Mouse (Mus musculus) heart, postnatal 25 days (tissue): ENCODE data around the gene Dqx1. TPM values are rescaled to one million over a fixed set of nuclear protein-coding genes. Genes with fewer than 3 reads are reported as not detected.

Experiments used
- DNase-seq: peaks from one replicate; pipeline ENCODE4 v3.0.0; 2022; ENCODE audit warnings: low spot score
- intact Hi-C: fragments of 180-260 bp; cut with DNase I; formaldehyde crosslinking; loops from one replicate; pipeline ENCODE4 v1.15.1; 2025
- total RNA-seq, 2 experiments: library from RNA; stranded (reverse); gene quantifications; 2 replicates each; pipeline ENCODE4 v1.2.3; 2021

Gene Dqx1
- total RNA-seq, 2 experiments from 2014 or later, result 0.36 to 0.52 TPM

DNA sequence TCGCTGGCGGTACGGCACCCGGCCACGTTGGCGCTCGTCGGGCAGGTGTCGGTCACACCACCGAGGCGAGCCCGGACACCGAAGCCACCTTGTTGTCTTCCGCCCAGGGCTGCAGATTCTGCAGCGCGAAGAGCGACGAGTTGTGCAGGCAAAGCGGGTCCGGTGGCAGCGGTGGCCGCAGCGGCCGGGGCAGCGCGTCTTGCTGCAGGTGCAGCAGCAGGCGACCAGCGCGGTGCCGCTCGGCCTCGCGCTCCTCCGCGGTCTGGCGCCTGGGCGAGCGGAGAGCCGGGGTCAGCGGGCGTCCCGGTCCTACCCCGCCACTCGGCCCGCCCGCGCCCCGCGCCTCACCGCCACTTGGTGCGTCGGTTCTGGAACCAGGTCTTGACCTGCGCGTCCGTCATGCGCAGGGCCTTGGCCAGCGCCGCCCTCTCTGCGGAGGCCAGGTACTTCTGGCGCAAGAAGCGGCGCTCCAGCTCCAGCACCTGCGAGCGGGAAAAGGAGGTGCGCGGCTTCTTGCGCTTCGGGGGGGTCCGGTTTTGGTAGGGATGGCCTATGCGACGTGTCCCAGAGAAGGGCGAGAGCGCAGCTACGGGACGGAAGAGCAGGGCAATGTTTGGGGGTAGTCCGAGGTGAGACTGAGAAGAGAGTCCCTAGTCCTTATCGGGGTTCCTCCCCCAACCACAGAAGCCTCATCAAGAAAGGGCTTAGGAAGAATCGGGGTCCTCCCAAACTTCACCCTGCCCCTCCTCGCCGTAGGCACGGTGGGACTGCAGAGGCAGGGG lies 11.3 kb downstream of the Dqx1 start:
- no peak for DNase-seq
- intact Hi-C loops, result no loop called here

DNA sequence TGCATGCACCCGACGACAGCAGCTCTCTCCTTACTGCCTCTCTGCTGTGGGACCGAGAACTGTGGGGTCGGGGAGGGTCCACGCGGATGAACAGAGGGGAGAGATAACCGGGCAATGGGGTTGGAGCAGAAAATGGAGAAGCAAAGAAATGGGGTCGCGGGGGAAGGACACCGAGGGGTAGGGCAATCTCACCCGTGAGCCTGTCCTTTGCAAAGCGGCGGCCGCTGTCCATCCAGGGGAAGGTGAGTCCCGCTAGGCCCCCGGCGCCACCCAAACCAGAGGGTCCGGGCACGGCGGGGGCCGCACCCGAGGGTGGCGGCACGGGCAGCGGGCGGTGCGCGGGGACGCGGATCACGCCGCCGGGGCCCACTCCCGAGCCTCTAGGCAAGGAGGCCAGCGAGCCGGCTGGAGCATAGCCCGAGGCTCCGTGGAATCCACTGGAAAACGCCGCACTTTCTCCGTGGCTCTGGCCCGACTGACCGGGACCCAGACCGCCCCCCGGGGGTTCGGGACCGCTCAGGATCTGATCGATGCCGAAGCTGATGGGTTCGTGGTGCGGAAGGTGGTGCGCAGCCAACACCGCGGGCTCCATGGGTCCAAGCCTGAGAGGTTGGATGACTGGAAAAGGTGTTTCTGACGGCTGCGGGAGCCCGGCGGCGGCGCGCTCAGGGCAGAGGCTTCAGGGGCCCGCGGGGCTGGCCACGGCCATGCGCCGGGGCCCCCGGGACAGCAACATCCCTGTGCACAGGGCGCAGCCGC lies 12.0 kb downstream of the Dqx1 start:
- DNase-seq, result no peak
- intact Hi-C loops, result no loop called here

- intact Hi-C loops, result no loop called here
- no peak for DNase-seq
These were observed 12.4 kb downstream of the Dqx1 start, which contains the start of gene Tlx2 for GRCm38 (mm10) chr6:83070247-83070310. TSS of gene Tlx2 (minus strand) at chr6:83070293.

- no peak for DNase-seq
- intact Hi-C loops, result no loop called here
These were observed 12.9 kb downstream of the Dqx1 start for GRCm38 (mm10) chr6:83070311-83071219.

- intact Hi-C loops, result no loop called here
- DNase-seq, result no peak
These were observed 13.6 kb downstream of the Dqx1 start for GRCm38 (mm10) chr6:83071220-83071619.

GRCm38 (mm10) chr6:83074979-83075378 lies 17.3 kb downstream of the Dqx1 start:
- no peak for DNase-seq
- intact Hi-C loops, result no loop called here

- intact Hi-C loops, result loop anchor here (2.0 kb wide), 1 partner anchor 81 kb away; no protein-coding TSS in a partner anchor
- no peak for DNase-seq
These were observed 20.1 kb downstream of the Dqx1 start, which contains the start of gene Pcgf1 for GRCm38 (mm10) chr6:83077630-83078323. TSS of gene Pcgf1 (plus strand) at chr6:83077869.

DNA sequence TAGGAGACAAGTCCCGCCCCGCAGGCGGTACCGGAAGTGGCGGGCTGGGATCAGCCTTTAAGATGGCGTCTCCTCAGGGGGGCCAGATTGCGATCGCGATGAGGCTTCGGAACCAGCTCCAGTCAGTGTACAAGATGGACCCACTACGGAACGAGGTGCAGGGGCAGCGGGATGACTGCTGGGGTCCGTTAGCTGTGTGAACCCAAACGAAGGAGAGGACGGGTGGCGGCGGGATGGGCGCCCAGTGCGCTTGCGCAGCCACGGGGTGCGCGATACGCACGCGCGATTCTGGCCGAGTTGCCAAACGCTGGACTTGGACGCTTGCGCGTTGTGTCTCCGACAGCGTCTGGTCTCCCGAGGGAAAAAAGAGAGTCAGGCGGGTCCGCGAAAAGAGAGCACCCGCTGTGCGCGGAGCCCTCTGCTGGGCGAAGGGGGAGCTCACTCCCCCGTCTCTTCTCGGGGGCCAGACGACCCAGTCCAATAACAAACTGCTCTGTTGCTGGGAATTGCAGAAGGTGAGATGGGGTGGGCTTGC lies 20.7 kb downstream of the Dqx1 start:
- peak; percentile 98 for DNase-seq
- intact Hi-C loops, result no loop called here

GRCm38 (mm10) chr6:83080210-83080609 lies 22.6 kb downstream of the Dqx1 start:
- no peak for DNase-seq
- intact Hi-C loops, result no loop called here

GRCm38 (mm10) chr6:83083497-83083896 lies 25.9 kb downstream of the Dqx1 start:
- intact Hi-C loops, result no loop called here
- no peak for DNase-seq

DNA sequence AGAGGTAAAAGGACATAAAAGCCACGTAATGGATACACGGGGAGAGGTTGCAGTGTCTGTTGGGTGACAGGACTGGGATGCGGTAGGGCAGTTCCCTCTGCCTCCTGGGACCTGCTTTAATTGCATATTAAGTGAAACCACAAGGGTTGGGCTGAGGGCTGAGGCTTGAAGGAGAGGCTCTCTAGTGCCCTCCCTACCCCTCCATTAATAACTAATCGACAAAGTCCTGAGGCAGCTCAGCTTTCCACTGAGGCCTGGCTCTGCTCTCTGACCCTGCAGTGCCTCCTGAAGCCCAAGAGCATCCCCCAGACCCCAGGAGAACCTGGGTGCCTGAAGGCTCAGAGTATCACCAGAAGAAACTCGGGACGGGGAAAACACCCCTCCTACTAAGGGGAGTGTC lies 26.8 kb downstream of the Dqx1 start:
- DNase-seq, result no peak

GRCm38 (mm10) chr6:83086121-83087035 lies 28.7 kb downstream of the Dqx1 start, which contains the start of gene Lbx2:
TSS of gene Lbx2 (plus strand) at chr6:83086367.
- DNase-seq, result no peak
- intact Hi-C loops, result no loop called here

More for the DNA sequence above, 26.8 kb downstream of the Dqx1 start:
- intact Hi-C loops, result no loop called here

GRCm38 (mm10) chr6:83087205-83087925 lies 29.7 kb downstream of the Dqx1 start:
- no peak for DNase-seq
- intact Hi-C loops, result no loop called here

DNA sequence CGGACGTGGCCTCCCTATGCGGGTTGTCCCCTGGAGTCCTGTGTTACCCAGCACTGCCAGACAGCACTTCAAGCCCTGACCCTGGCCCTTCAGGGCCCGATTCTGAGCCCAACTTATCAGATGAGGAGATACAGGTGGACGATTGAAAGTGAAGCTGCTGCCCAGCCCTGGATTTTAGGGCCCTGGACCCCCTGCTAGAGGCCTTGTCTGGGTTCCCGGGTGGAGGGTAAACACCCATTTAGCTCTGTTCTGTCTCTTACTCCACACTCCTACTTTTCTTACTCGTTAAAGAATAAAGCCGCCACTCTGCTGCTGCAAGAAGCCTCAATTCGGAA lies 30.2 kb downstream of the Dqx1 start:
- intact Hi-C loops, result no loop called here
- DNase-seq, result no peak

DNA sequence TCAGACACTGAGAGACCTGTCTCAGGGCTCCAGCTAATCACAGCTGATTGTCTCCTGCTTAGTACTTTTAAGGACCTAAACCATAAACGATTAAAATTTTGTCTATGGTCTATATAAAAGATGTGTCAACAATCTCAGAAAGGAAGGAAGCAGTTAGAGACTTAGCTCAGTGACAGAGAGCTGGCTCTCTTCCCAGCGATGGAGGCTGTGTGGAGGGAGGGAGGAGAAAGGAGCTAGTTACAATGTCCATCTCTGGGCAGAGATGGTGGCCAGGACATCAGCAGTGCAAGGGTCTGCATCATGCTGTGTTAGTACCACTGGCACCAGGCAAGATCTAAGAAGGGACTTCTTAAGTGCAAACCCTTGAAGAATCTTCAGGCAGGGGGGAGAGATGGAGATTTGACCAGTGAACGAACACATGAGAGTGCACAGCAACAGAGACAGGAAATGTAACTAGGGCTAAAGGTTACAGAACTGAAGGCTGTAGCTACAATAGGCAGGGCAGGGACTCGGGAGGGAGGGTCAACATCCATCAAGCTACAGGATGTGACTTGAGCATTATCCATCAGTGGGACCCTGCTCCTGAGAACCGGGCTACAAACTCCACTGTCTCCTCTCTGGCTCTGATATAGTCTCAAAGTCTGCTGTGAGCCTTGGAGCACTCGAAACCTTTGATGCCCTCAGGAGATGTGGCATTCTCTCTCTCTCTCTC lies 34.9 kb downstream of the Dqx1 start:
- intact Hi-C loops, result no loop called here
- no peak for DNase-seq

GRCm38 (mm10) chr6:83095968-83096367 lies 38.3 kb downstream of the Dqx1 start:
- intact Hi-C loops, result no loop called here
- no peak for DNase-seq

GRCm38 (mm10) chr6:83098411-83098810 lies 40.8 kb downstream of the Dqx1 start:
- intact Hi-C loops, result no loop called here
- no peak for DNase-seq

DNA sequence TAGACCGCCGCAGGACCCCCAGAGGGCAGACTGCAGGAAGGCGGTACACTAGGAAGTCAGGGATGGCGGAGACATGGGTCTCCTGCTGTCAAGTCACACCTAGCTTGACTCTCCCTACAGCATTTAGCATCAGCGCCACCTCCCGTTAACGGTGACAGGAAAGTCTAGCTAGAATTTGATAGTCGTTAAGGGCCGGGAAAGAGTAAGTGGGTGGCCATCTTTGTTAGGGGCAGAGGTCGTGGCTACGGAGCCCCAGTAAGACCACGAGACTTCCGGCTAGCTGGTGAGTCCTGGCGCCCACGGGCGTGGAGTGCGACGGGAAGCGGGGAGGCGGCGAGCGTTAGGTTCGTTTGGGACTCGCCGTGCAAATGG lies 43.7 kb downstream of the Dqx1 start, which contains the start of the genes Ccdc142 and Gm42688:
Ccdc142 (plus strand) TSS at position 286 of the 372 bp plus-strand sequence.
Gm42688 (plus strand) TSS at position 302 of the 372 bp plus-strand sequence.
- DNase-seq, result peak; percentile 83
- intact Hi-C loops, result loop anchor here (1.0 to 2.0 kb wide), 2 partner anchors 47 to 104 kb away; partner anchors contain the start of genes Aup1 and Htra2
